Mouse (Mus musculus): Measurements from ENCODE around the gene Hmga1. TPM values are rescaled to one million over a fixed set of nuclear protein-coding genes. Genes with fewer than 3 reads are reported as not detected.

Gene Hmga1
- polyA plus RNA-seq (2016; fragmentation: Nextera tagmentation; extraction: Ambion mirVana), result 188 and 194 TPM in 2 replicates

- Histone ChIP-seq H3K4me1 (replicated peaks) (peaks cover 49% of the 10 kb centered on the region), H3K36me3 (peaks cover 11% of the 10 kb centered on the region), H3K4me2 (peak within 1 kb of the TSS; percentile 96), H3K27ac (ENCODE audit: poor library complexity, severe bottlenecking) (peak within 1 kb of the TSS; percentile 98), H3K9ac (peak within 1 kb of the TSS; percentile 92), H3K27me3 (replicated peaks) (no peaks in the 10 kb centered on the region), H3K4me3 (peak within 1 kb of the TSS; percentile 78), H3K9me3 (replicated peaks) (no peaks in the 10 kb centered on the region)
- ATAC-seq (ENCODE audit: insufficient number of reproducible peaks, low FRiP score), result peak; percentile 82
- WGBS, result under 1% methylated on average over 79 of the region's 79 CpGs
These were observed at the start of gene Hmga1 for GRCm38 (mm10) chr17:27556315-27557011. Gene Hmga1, plus strand, starts transcription at chr17:27556497.

GRCm38 (mm10) chr17:27506871-27507590, 49.3 kb upstream of the Hmga1 start:
- H3K4me1 ChIP-seq (replicated peaks), result peaks cover 5% of the 10 kb centered on the region
- H3K9ac ChIP-seq, result no peak overlapping the region
- H3K27me3 ChIP-seq (replicated peaks), result peaks cover 100% of the 10 kb centered on the region
- no peak for ATAC-seq (ENCODE audit: insufficient number of reproducible peaks, low FRiP score)
- H3K9me3 ChIP-seq (replicated peaks), result no peaks in the 10 kb centered on the region
- no peak overlapping the region for H3K27ac ChIP-seq (ENCODE audit: poor library complexity, severe bottlenecking)
- no peak overlapping the region for H3K4me2 ChIP-seq
- H3K4me3 ChIP-seq, result no peak overlapping the region
- 81% methylated on average over 7 of the region's 7 CpGs for WGBS
- no peaks in the 10 kb centered on the region for H3K36me3 ChIP-seq

- Histone ChIP-seq H3K27ac (ENCODE audit: poor library complexity, severe bottlenecking) (no peak overlapping the region), H3K4me3 (no peak overlapping the region), H3K9ac (no peak overlapping the region), H3K27me3 (replicated peaks) (peaks cover 100% of the 10 kb centered on the region), H3K4me1 (replicated peaks) (peaks cover 9% of the 10 kb centered on the region), H3K36me3 (no peaks in the 10 kb centered on the region), H3K4me2 (no peak overlapping the region), H3K9me3 (replicated peaks) (no peaks in the 10 kb centered on the region)
- ATAC-seq (ENCODE audit: insufficient number of reproducible peaks, low FRiP score), result no peak
- WGBS, result 80% methylated on average over 7 of the region's 7 CpGs
These were observed 48.7 kb upstream of the Hmga1 start for GRCm38 (mm10) chr17:27507591-27507945.

GRCm38 (mm10) chr17:27508002-27508401, 48.3 kb upstream of the Hmga1 start:
- 62% methylated on average over 12 of the region's 12 CpGs for WGBS
- no peaks in the 10 kb centered on the region for H3K9me3 ChIP-seq (replicated peaks)
- peaks cover 13% of the 10 kb centered on the region for H3K4me1 ChIP-seq (replicated peaks)
- no peak overlapping the region for H3K27ac ChIP-seq (ENCODE audit: poor library complexity, severe bottlenecking)
- ATAC-seq (ENCODE audit: insufficient number of reproducible peaks, low FRiP score), result no peak
- H3K4me3 ChIP-seq, result no peak overlapping the region
- H3K27me3 ChIP-seq (replicated peaks), result peaks cover 100% of the 10 kb centered on the region
- no peak overlapping the region for H3K4me2 ChIP-seq
- no peaks in the 10 kb centered on the region for H3K36me3 ChIP-seq
- no peak overlapping the region for H3K9ac ChIP-seq

GRCm38 (mm10) chr17:27508513-27508912, 47.8 kb upstream of the Hmga1 start:
- Histone ChIP-seq H3K9me3 (replicated peaks) (no peaks in the 10 kb centered on the region), H3K4me3 (no peak overlapping the region), H3K36me3 (no peaks in the 10 kb centered on the region), H3K27ac (ENCODE audit: poor library complexity, severe bottlenecking) (no peak overlapping the region), H3K27me3 (replicated peaks) (peaks cover 100% of the 10 kb centered on the region), H3K4me1 (replicated peaks) (peaks cover 18% of the 10 kb centered on the region), H3K4me2 (no peak overlapping the region), H3K9ac (no peak overlapping the region)
- 62% methylated on average over 5 of the region's 5 CpGs for WGBS
- no peak for ATAC-seq (ENCODE audit: insufficient number of reproducible peaks, low FRiP score)

GRCm38 (mm10) chr17:27509056-27509455, 47.2 kb upstream of the Hmga1 start:
- ATAC-seq (ENCODE audit: insufficient number of reproducible peaks, low FRiP score), result no peak
- Histone ChIP-seq H3K4me3 (no peak overlapping the region), H3K27ac (ENCODE audit: poor library complexity, severe bottlenecking) (no peak overlapping the region), H3K9me3 (replicated peaks) (no peaks in the 10 kb centered on the region), H3K27me3 (replicated peaks) (peaks cover 100% of the 10 kb centered on the region), H3K4me1 (replicated peaks) (peaks cover 23% of the 10 kb centered on the region), H3K9ac (no peak overlapping the region), H3K4me2 (no peak overlapping the region), H3K36me3 (no peaks in the 10 kb centered on the region)
- WGBS, result 69% methylated on average over 5 of the region's 5 CpGs

- ATAC-seq (ENCODE audit: insufficient number of reproducible peaks, low FRiP score), result no peak
- H3K4me2 ChIP-seq, result no peak overlapping the region
- WGBS, result 46% methylated on average over 9 of the region's 9 CpGs
These were observed 45.8 kb upstream of the Hmga1 start for GRCm38 (mm10) chr17:27510258-27511124.

GRCm38 (mm10) chr17:27511125-27511735, 45.1 kb upstream of the Hmga1 start:
- no peak overlapping the region for H3K27ac ChIP-seq (ENCODE audit: poor library complexity, severe bottlenecking)
- H3K4me2 ChIP-seq, result no peak overlapping the region
- H3K4me1 ChIP-seq (replicated peaks), result peaks cover 24% of the 10 kb centered on the region
- WGBS, result 77% methylated on average over 7 of the region's 7 CpGs
- H3K9me3 ChIP-seq (replicated peaks), result no peaks in the 10 kb centered on the region
- peaks cover 100% of the 10 kb centered on the region for H3K27me3 ChIP-seq (replicated peaks)
- no peak for ATAC-seq (ENCODE audit: insufficient number of reproducible peaks, low FRiP score)
- H3K36me3 ChIP-seq, result no peaks in the 10 kb centered on the region
- H3K9ac ChIP-seq, result no peak overlapping the region
- H3K4me3 ChIP-seq, result no peak overlapping the region

More at GRCm38 (mm10) chr17:27510258-27511124, 45.8 kb upstream of the Hmga1 start:
- H3K36me3 ChIP-seq, result no peaks in the 10 kb centered on the region
- no peak overlapping the region for H3K9ac ChIP-seq
- H3K4me3 ChIP-seq, result no peak overlapping the region
- H3K4me1 ChIP-seq (replicated peaks), result peaks cover 24% of the 10 kb centered on the region
- no peak overlapping the region for H3K27ac ChIP-seq (ENCODE audit: poor library complexity, severe bottlenecking)
- H3K9me3 ChIP-seq (replicated peaks), result no peaks in the 10 kb centered on the region
- peaks cover 100% of the 10 kb centered on the region for H3K27me3 ChIP-seq (replicated peaks)

- peaks cover 24% of the 10 kb centered on the region for H3K4me1 ChIP-seq (replicated peaks)
- under 1% methylated on average over 63 of the region's 64 CpGs for whole genome bisulfite sequencing
- H3K27ac ChIP-seq (ENCODE audit: poor library complexity, severe bottlenecking), result no peak overlapping the region
- peak overlapping the region; percentile 100 for H3K4me2 ChIP-seq
- ATAC-seq (ENCODE audit: insufficient number of reproducible peaks, low FRiP score), result no peak; the same call in 1 of the 2 replicates
- H3K27me3 ChIP-seq (replicated peaks), result peaks cover 99% of the 10 kb centered on the region
- H3K9me3 ChIP-seq (replicated peaks), result no peaks in the 10 kb centered on the region
- no peaks in the 10 kb centered on the region for H3K36me3 ChIP-seq
- H3K4me3 ChIP-seq, result peak overlapping the region; percentile 69
- H3K9ac ChIP-seq, result peak overlapping the region; percentile 69
These were observed 44.3 kb upstream of the Hmga1 start for GRCm38 (mm10) chr17:27511865-27512618.

GRCm38 (mm10) chr17:27512619-27513161, 43.6 kb upstream of the Hmga1 start:
- peak overlapping the region; percentile 69 for H3K9ac ChIP-seq
- H3K9me3 ChIP-seq (replicated peaks), result no peaks in the 10 kb centered on the region
- peaks cover 99% of the 10 kb centered on the region for H3K27me3 ChIP-seq (replicated peaks)
- H3K4me1 ChIP-seq (replicated peaks), result peaks cover 24% of the 10 kb centered on the region
- no peak for ATAC-seq (ENCODE audit: insufficient number of reproducible peaks, low FRiP score)
- peak overlapping the region; percentile 100 for H3K4me2 ChIP-seq
- H3K4me3 ChIP-seq, result peak overlapping the region; percentile 69
- no peaks in the 10 kb centered on the region for H3K36me3 ChIP-seq
- H3K27ac ChIP-seq (ENCODE audit: poor library complexity, severe bottlenecking), result no peak overlapping the region
- WGBS, result 4% methylated on average over 73 of the region's 78 CpGs

Measured in heart, embryonic 12.5 days (tissue).